9 mouse cellular contexts compared by ENCODE assay signal in genomic region chr11:90369605-90370004, GRCm38 (mm10). TPM values are rescaled to one million over a fixed set of nuclear protein-coding genes. Genes with fewer than 3 reads are reported as not detected.
DNase-seq lines count a peak whose midpoint lies in the region; ATAC-seq lines count a peak whose summit lies in the region.
"Had no signal": no experiment of that assay in that cellular context is flagged by ENCODE, and none has a peak within 500 bp of the region (broad histone marks: within the 10 kb centered on the region; RNA-seq: fewer than 3 reads in every experiment).

No protein-coding gene starts in this region.

- no peak overlapping the region for H3K9ac ChIP-seq in intestine, embryonic 14.5 days (ENCODE audit: low read length)

- peak; percentile 8; the same call in 1 of the 2 replicates for ATAC-seq in common myeloid progenitor, adult 5-6 weeks (replicated peaks; ENCODE audit: low read depth, poor library complexity, severe bottlenecking)
- peak; percentile 84 for ATAC-seq in intestine, embryonic 14.5 days (replicated peaks; ENCODE audit: low FRiP score, low TSS enrichment, low read depth)
- no peak for ATAC-seq in erythroblast, adult 5-6 weeks (replicated peaks; ENCODE audit: low FRiP score, poor library complexity, severe bottlenecking)
- ATAC-seq: Patski had no signal

- no peak overlapping the region for H3K4me3 ChIP-seq in intestine, embryonic 14.5 days (ENCODE audit: low read depth, low read length)

- H3K9me3 ChIP-seq in intestine, embryonic 14.5 days (ENCODE audit: control insufficient read depth, low read length): no peaks in the 10 kb centered on the region

- peak overlapping the region; percentile 21; the same call in 1 of the 2 replicates for H3K4me2 ChIP-seq in intestine, embryonic 14.5 days (ENCODE audit: low read length)

- H3K36me3 ChIP-seq in intestine, embryonic 14.5 days (ENCODE audit: control insufficient read depth, insufficient read depth, low read length): no peaks in the 10 kb centered on the region

- H3K4me1 ChIP-seq in intestine, embryonic 14.5 days (replicated peaks; ENCODE audit: control insufficient read depth, insufficient read depth, low read length): peaks cover 32% of the 10 kb centered on the region

- H3K27ac ChIP-seq in intestine, embryonic 14.5 days (ENCODE audit: low read depth): peak overlapping the region; percentile 91

- 17% methylated on average over 8 of the region's 8 CpGs for WGBS in intestine, embryonic 14.5 days

- H3K27me3 ChIP-seq in intestine, embryonic 14.5 days (replicated peaks; ENCODE audit: control insufficient read depth, insufficient read depth, low read length): no peaks in the 10 kb centered on the region

- peak; percentile 85 for DNase-seq in adrenal gland, adult 8-10 months
- DNase-seq in gastrocnemius, postnatal 25 days: peak; percentile 88
- peak; percentile 85 for DNase-seq in intestine, embryonic 14.5 days (ENCODE audit: low spot score)
- peak; percentile 98 for DNase-seq in left cerebral cortex, adult 18-20 months (ENCODE audit: low spot score in 2 of 2)
- peak; percentile 94 for DNase-seq in lung, postnatal 14 days
- peak; percentile 97 to 99 for DNase-seq in right cerebral cortex, adult 2 months (ENCODE audit: low spot score in 2 of 2)

RNA-seq across cellular contexts. Expression of gene Hlf, which starts 21.1 kb away (rescaled TPM):
- 10 to 100 TPM; 15.5 to 22.7 (median 18.1) TPM for total RNA-seq in adrenal gland, adult 8-10 months (2022)
- 9.2 and 15.9 TPM in 2 replicates for total RNA-seq in common myeloid progenitor, adult 5-6 weeks (2017)
- 1 to 10 TPM; 3.3 to 5.4 TPM for total RNA-seq in gastrocnemius, postnatal 25 days (2021)
- polyA plus RNA-seq in intestine, embryonic 14.5 days (2014; fragmentation: Nextera tagmentation; extraction: Ambion mirVana): 0.92 and 1.2 TPM in 2 replicates
- total RNA-seq in left cerebral cortex, adult 18-20 months (2021): 100 to 1,000 TPM; 124 to 142 TPM
- total RNA-seq in erythroblast, adult 5-6 weeks (2015; ENCODE audit: low replicate concordance): 6.5 and 7.3 TPM in 2 replicates
- total RNA-seq in erythroblast, adult 5-6 weeks (2017; ENCODE audit: low replicate concordance): 2.4 and 2.9 TPM in 2 replicates
